Mouse (Mus musculus): ENCODE measurements at regions not wholly inside any gene's neighbourhood (a gene's known extent, or its start where the extent isn't known, plus 50 kb on each side); places are given as distances from the start of the nearest gene placed in this dataset.
A peak's percentile ranks its signal among the peaks of the same experiment; 100 is the strongest.
"Not testable (repeated sequence)": the region's sequence is repeated elsewhere in the genome, so short reads cannot be mapped to it uniquely, and the experiment has no call there.

- DNase-seq (ENCODE audit: low read depth, low spot score), result peak; percentile 88
These were observed 68.3 kb downstream of the Hsp90b1 start for GRCm38 (mm10) chr10:86636953-86637376.

- not testable (repeated sequence) for DNase-seq (ENCODE audit: low read depth, low spot score)
These were observed 68.8 kb downstream of the Hsp90b1 start for GRCm38 (mm10) chr10:86636515-86636914.

GRCm38 (mm10) chr10:86626734-86627133, 78.6 kb downstream of the Hsp90b1 start:
- not testable (repeated sequence) for DNase-seq (ENCODE audit: low read depth, low spot score)

- DNase-seq (ENCODE audit: low read depth, low spot score), result not testable (repeated sequence)
These were observed 87.2 kb downstream of the Hsp90b1 start for GRCm38 (mm10) chr10:86617958-86618664.

- not testable (repeated sequence) for DNase-seq (ENCODE audit: low read depth, low spot score)
These were observed 93.0 kb downstream of the Hsp90b1 start for GRCm38 (mm10) chr10:86612341-86612740.

GRCm38 (mm10) chr10:86610027-86610426, 95.3 kb downstream of the Hsp90b1 start:
- DNase-seq (ENCODE audit: low read depth, low spot score), result not testable (repeated sequence)

GRCm38 (mm10) chr10:86600843-86601242, 102.1 kb upstream of the Syn3 start:
- not testable (repeated sequence) for DNase-seq (ENCODE audit: low read depth, low spot score)

GRCm38 (mm10) chr10:86599991-86600390, 101.3 kb upstream of the Syn3 start:
- not testable (repeated sequence) for DNase-seq (ENCODE audit: low read depth, low spot score)

GRCm38 (mm10) chr10:86590211-86590610, 91.5 kb upstream of the Syn3 start:
- not testable (repeated sequence) for DNase-seq (ENCODE audit: low read depth, low spot score)

- DNase-seq (ENCODE audit: low read depth, low spot score), result not testable (repeated sequence)
These were observed 68.2 kb upstream of the Syn3 start for GRCm38 (mm10) chr10:86566875-86567274.

GRCm38 (mm10) chr10:86555843-86556242, 57.1 kb upstream of the Syn3 start:
- peak; percentile 4 for DNase-seq (ENCODE audit: low read depth, low spot score)

Measured in mesoderm, embryonic 11.5 days (tissue).